Comparison of ENCODE assay signal across 8 mouse cellular contexts in the genomic region with DNA sequence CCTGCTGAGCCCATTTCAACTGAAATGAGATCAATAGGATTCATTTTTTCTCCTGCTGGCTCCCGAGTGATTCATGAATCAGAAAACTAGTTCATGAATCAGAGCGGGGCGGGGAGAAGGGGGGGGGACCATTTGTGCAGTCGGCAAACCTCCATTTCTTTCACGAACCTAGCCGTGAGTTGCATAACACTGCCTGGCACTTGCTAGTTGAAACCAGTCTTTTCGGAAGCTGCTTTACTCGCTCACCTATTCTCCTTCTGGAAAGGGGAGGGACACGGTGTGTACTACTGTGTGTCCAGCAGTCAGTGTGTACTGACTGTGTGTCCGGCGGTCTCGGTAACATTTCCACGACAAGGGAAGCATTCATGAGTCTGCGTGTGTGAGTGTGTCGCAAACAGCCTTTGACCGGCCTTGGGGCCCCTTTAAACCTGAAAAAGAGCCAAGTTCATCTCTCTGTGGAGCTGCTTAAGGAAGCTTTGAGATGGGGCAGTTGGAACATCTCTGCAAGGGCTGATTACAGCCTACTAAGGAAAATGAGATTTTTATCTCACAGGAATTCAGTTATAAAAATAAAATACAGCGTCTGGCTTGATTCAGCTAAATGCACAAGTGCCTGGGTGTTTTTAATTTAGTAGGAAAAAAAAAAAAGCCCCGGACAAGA.
DNase-seq lines count a peak whose midpoint lies in the region; ATAC-seq and TF ChIP-seq lines count a peak whose summit lies in the region.

No protein-coding gene starts in this region.

- H3K9ac ChIP-seq in heart, embryonic 14.5 days (ENCODE audit: low read length) = peak overlapping the region; percentile 71
- H3K9ac ChIP-seq in kidney, postnatal 0 days (ENCODE audit: low read depth, low read length) = no peak overlapping the region
- peak overlapping the region; percentile 54 for H3K9ac ChIP-seq in midbrain, embryonic 16.5 days (ENCODE audit: low read depth, low read length)

- no peak for ATAC-seq in heart, embryonic 14.5 days (ENCODE audit: insufficient number of reproducible peaks, insufficient read depth, low FRiP score, low read depth)
- no peak for ATAC-seq in kidney, postnatal 0 days (replicated peaks; ENCODE audit: low FRiP score, low read depth)
- no peak for ATAC-seq in midbrain, embryonic 16.5 days

- H3K4me3 ChIP-seq in forebrain, embryonic 10.5 days = peak overlapping the region; percentile 34; the same call in 1 of the 2 replicates
- H3K4me3 ChIP-seq in heart, embryonic 14.5 days (ENCODE audit: control insufficient read depth in 1 of 2, insufficient read depth in 1 of 2, low read depth in 1 of 2, low read length in 2 of 2) = no peak overlapping the region
- H3K4me3 ChIP-seq in kidney, postnatal 0 days (replicated peaks; ENCODE audit: low read depth, low read length) = no peak overlapping the region
- no peak overlapping the region for H3K4me3 ChIP-seq in midbrain, embryonic 16.5 days (ENCODE audit: low read depth, low read length)

- peaks cover 20% of the 10 kb centered on the region; the same call in 1 of the 2 replicates for H3K27me3 ChIP-seq in forebrain, embryonic 10.5 days (ENCODE audit: poor library complexity, severe bottlenecking)
- no peaks in the 10 kb centered on the region for H3K27me3 ChIP-seq in heart, embryonic 14.5 days (ENCODE audit: control insufficient read depth, insufficient read depth, low read length)
- H3K27me3 ChIP-seq in kidney, postnatal 0 days (ENCODE audit: insufficient read depth, low read length) = no peaks in the 10 kb centered on the region
- H3K27me3 ChIP-seq in midbrain, embryonic 16.5 days (ENCODE audit: control insufficient read depth, insufficient read depth, low read depth, low read length) = no peaks in the 10 kb centered on the region

- H3K4me1 ChIP-seq in forebrain, embryonic 10.5 days = peaks cover 91% of the 10 kb centered on the region
- H3K4me1 ChIP-seq in heart, embryonic 14.5 days (ENCODE audit: control insufficient read depth in 2 of 2, insufficient read depth in 2 of 2, low read length in 2 of 2) = peaks cover 64 to 81% of the 10 kb centered on the region in 2 experiments
- H3K4me1 ChIP-seq in kidney, postnatal 0 days (replicated peaks; ENCODE audit: insufficient read depth, low read length) = peaks cover 68% of the 10 kb centered on the region
- H3K4me1 ChIP-seq in midbrain, embryonic 16.5 days (ENCODE audit: control insufficient read depth, insufficient read depth, low read length) = peaks cover 80% of the 10 kb centered on the region

- peak overlapping the region; percentile 53 for H3K4me2 ChIP-seq in heart, embryonic 14.5 days (ENCODE audit: low read length)
- H3K4me2 ChIP-seq in kidney, postnatal 0 days (ENCODE audit: low read length) = 0 out of 2 replicates have a peak overlapping the region, but pooled peaks have one; percentile 2
- H3K4me2 ChIP-seq in midbrain, embryonic 16.5 days (ENCODE audit: low read length) = peak overlapping the region; percentile 42

- no peaks in the 10 kb centered on the region for H3K36me3 ChIP-seq in forebrain, embryonic 10.5 days (replicated peaks)
- no peaks in the 10 kb centered on the region for H3K36me3 ChIP-seq in heart, embryonic 14.5 days (ENCODE audit: control insufficient read depth, insufficient read depth, low read length)
- H3K36me3 ChIP-seq in kidney, postnatal 0 days (ENCODE audit: insufficient read depth, low read length) = no peaks in the 10 kb centered on the region
- H3K36me3 ChIP-seq in midbrain, embryonic 16.5 days (ENCODE audit: control insufficient read depth, insufficient read depth, low read length) = no peaks in the 10 kb centered on the region

- WGBS in forebrain, embryonic 10.5 days = 46% methylated on average over 18 of the region's 18 CpGs
- 39% methylated on average over 18 of the region's 18 CpGs for WGBS in heart, embryonic 14.5 days
- WGBS in kidney, postnatal 0 days = 17% methylated on average over 18 of the region's 18 CpGs
- WGBS in midbrain, embryonic 16.5 days = 5% methylated on average over 18 of the region's 18 CpGs

- peak; percentile 88 for DNase-seq in 3T3-L1 (ENCODE audit: low read depth, low spot score)
- DNase-seq in adrenal gland, postnatal 36 days = peak; percentile 77 to 81
- no peak for DNase-seq in forebrain, embryonic 10.5 days (ENCODE audit: extremely low spot score, low spot score)
- peak; percentile 93 for DNase-seq in kidney, postnatal 0 days (ENCODE audit: low spot score)
- peak; percentile 23 for DNase-seq in liver
- peak; percentile 37 for DNase-seq in thymus, postnatal 14 days

- no peak for TF ChIP-seq CTCF in kidney, postnatal 0 days (IDR thresholded peaks at IDR 0.05; ENCODE audit: low read depth)

- peak overlapping the region; percentile 91 for H3K27ac ChIP-seq in forebrain, embryonic 10.5 days
- H3K27ac ChIP-seq in heart, embryonic 14.5 days (replicated peaks in 1 of 2; ENCODE audit: control insufficient read depth in 1 of 2, insufficient read depth in 1 of 2, low read depth in 2 of 2, low read length in 2 of 2) = peak overlapping the region; percentile 98 to 100
- peak overlapping the region; percentile 88 for H3K27ac ChIP-seq in kidney, postnatal 0 days
- peak overlapping the region; percentile 96 for H3K27ac ChIP-seq in midbrain, embryonic 16.5 days (ENCODE audit: low read length)

- no peaks in the 10 kb centered on the region for H3K9me3 ChIP-seq in forebrain, embryonic 10.5 days
- H3K9me3 ChIP-seq in heart, embryonic 14.5 days (ENCODE audit: control insufficient read depth, low read length) = no peaks in the 10 kb centered on the region
- no peaks in the 10 kb centered on the region for H3K9me3 ChIP-seq in kidney, postnatal 0 days (replicated peaks; ENCODE audit: low read length)
- no peaks in the 10 kb centered on the region for H3K9me3 ChIP-seq in midbrain, embryonic 16.5 days (replicated peaks; ENCODE audit: control insufficient read depth, low read length, poor library complexity, severe bottlenecking)

Comparison
In these comparisons a context has a peak if more than half of its experiments do, and no peak if none do; other contexts are left out.
1. H3K4me2 ChIP-seq: peak in every context shown above with its lines; median percentile 53 in heart, embryonic 14.5 days; 42 in midbrain, embryonic 16.5 days; 2 in kidney, postnatal 0 days.